8 mouse cellular contexts compared by ENCODE assay signal in the genomic region with DNA sequence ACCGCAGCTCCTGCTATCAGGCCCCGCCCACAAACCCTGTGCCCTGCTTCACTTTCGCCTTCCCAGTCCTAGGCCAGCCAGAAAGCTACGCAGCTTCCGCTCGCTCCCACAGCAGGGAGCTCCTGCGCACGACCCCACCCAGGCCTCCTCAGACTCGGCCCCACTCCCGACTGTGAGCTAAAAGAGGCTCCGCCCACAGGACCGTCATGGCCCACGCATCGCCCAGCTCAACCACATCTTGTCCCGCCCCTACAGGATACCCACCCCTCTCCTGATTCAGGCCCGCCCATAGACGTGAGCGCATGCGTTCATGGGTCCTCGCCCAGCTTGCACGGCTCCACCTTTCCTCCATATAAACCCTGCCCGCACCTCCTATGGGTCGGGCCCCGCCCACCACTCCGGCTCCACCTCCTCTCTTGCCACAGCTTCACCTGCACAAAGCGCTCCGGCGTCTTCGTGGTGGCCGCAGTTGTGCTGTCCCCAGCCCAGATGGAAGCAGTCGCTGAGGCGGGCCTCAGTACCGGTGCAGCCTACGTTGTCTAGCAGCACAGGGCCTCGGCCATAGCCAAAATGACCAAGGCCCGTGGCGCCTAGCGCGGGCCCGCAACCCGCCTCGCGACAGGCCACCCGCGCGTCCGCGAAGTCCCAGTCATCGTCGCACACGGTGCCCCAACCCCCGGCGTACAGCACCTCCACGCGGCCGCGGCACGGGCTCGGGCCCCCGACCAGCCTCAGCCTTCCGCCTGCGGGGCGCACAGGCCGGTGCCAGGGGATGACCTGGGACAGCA. TPM values are rescaled to one million over a fixed set of nuclear protein-coding genes. Genes with fewer than 3 reads are reported as not detected.
DNase-seq lines count a peak whose midpoint lies in the region; ATAC-seq lines count a peak whose summit lies in the region.

No protein-coding gene starts in this region.

- DNase-seq in Muller cell, postnatal 12 days (ENCODE audit: inconsistent ontology term), result peak; percentile 99
- DNase-seq in cerebellum, adult 9-11 months, result peak; percentile 99
- DNase-seq in frontal cortex, adult 2 months (ENCODE audit: extremely low spot score in 1 of 2, low spot score in 1 of 2), result peak; percentile 97
- DNase-seq in hindbrain, embryonic 11.5 days (ENCODE audit: low spot score), result peak; percentile 97
- DNase-seq in layer of hippocampus, postnatal 10 days (ENCODE audit: low spot score in 2 of 2), result peak; percentile 93 to 95
- peak; percentile 100 for DNase-seq in lung, postnatal 10 days
- DNase-seq in ovary, postnatal 36 days (ENCODE audit: low spot score), result peak; percentile 98
- peak; percentile 98 for DNase-seq in thymus, postnatal 25 days

- peak overlapping the region; percentile 96 for H3K9ac ChIP-seq in hindbrain, embryonic 11.5 days (ENCODE audit: low read depth, low read length)

- H3K4me3 ChIP-seq in hindbrain, embryonic 11.5 days (ENCODE audit: low read depth, low read length), result peak overlapping the region; percentile 61

- no peaks in the 10 kb centered on the region for H3K36me3 ChIP-seq in hindbrain, embryonic 11.5 days (ENCODE audit: control insufficient read depth, insufficient read depth, low read length)

- peak overlapping the region; percentile 94 for H3K27ac ChIP-seq in hindbrain, embryonic 11.5 days (ENCODE audit: low read depth, low read length)

- peak overlapping the region; percentile 97 for H3K4me2 ChIP-seq in hindbrain, embryonic 11.5 days (replicated peaks; ENCODE audit: low read depth, low read length)

- peak; percentile 97 for ATAC-seq in hindbrain, embryonic 11.5 days (ENCODE audit: low FRiP score)

- no peaks in the 10 kb centered on the region; the same call in 1 of the 2 replicates for H3K4me1 ChIP-seq in hindbrain, embryonic 11.5 days (replicated peaks; ENCODE audit: control insufficient read depth, insufficient read depth, low read length)

- H3K27me3 ChIP-seq in hindbrain, embryonic 11.5 days (ENCODE audit: control insufficient read depth, insufficient read depth, low read length), result peaks cover 2% of the 10 kb centered on the region; the same call in 1 of the 2 replicates

- no peaks in the 10 kb centered on the region for H3K9me3 ChIP-seq in hindbrain, embryonic 11.5 days (ENCODE audit: control insufficient read depth, low read length)

- under 1% methylated on average over 64 of the region's 64 CpGs for WGBS in hindbrain, embryonic 11.5 days

RNA-seq across cellular contexts. Expression of a gene that starts 11.6 kb away (rescaled TPM):
- 2.6 and 2.9 TPM in 2 replicates for polyA plus RNA-seq in frontal cortex, adult 2 months (2012; rRNA removed)
- 1.6 and 2.4 TPM in 2 replicates for polyA plus RNA-seq in hindbrain, embryonic 11.5 days (2014; fragmentation: Nextera tagmentation; extraction: Ambion mirVana)
- 1 to 10 TPM; 2.1 to 2.3 TPM for total RNA-seq in layer of hippocampus, postnatal 10 days (2021)

RNA-seq across cellular contexts. Expression of a gene that starts 17.2 kb away (rescaled TPM):
- 0.06 TPM in 1 of 2 replicates, not detected in the other for polyA plus RNA-seq in frontal cortex, adult 2 months (2012; rRNA removed)
- polyA plus RNA-seq in hindbrain, embryonic 11.5 days (2014; fragmentation: Nextera tagmentation; extraction: Ambion mirVana), result not detected in 2 replicates
- not detected for total RNA-seq in layer of hippocampus, postnatal 10 days (2021)

RNA-seq across cellular contexts. Expression of a gene that starts 28.3 kb away (rescaled TPM):
- polyA plus RNA-seq in frontal cortex, adult 2 months (2012; rRNA removed), result 528 and 551 TPM in 2 replicates
- polyA plus RNA-seq in hindbrain, embryonic 11.5 days (2014; fragmentation: Nextera tagmentation; extraction: Ambion mirVana), result 204 and 208 TPM in 2 replicates
- 1,000 to 10,000 TPM; 1,571 to 1,708 TPM for total RNA-seq in layer of hippocampus, postnatal 10 days (2021)

RNA-seq across cellular contexts. Expression of a gene that starts 31.9 kb away (rescaled TPM):
- 10.5 and 10.6 TPM in 2 replicates for polyA plus RNA-seq in frontal cortex, adult 2 months (2012; rRNA removed)
- polyA plus RNA-seq in hindbrain, embryonic 11.5 days (2014; fragmentation: Nextera tagmentation; extraction: Ambion mirVana), result 21.6 and 23.5 TPM in 2 replicates
- 10 to 100 TPM; 10.0 to 12.4 TPM for total RNA-seq in layer of hippocampus, postnatal 10 days (2021)

Comparison
In these comparisons a context has a peak if more than half of its experiments do, and no peak if none do; other contexts are left out.
1. Peak in every context shown above with its lines: DNase-seq, ATAC-seq, H3K4me3 ChIP-seq and H3K27ac ChIP-seq.